Mouse (Mus musculus) heart, adult 2 months (tissue): ENCODE results near the gene Acvr2b. TPM values are rescaled to one million over a fixed set of nuclear protein-coding genes. Genes with fewer than 3 reads are reported as not detected.

Experiments
- DNase-seq, 2 experiments: peaks; one replicate each; pipeline ENCODE4 v3.0.0; 2021
- H3K27ac ChIP-seq: fragments of 200-600 bp; 2 replicates; pipeline ENCODE4 v1.8.1; 2022
- H3K27me3 ChIP-seq: fragments of 200-500 bp; 2 replicates; pipeline ENCODE4 v1.6.1; 2012; ENCODE audit warnings: mild to moderate bottlenecking, low read length, inconsistent platforms, mixed read lengths; ENCODE audit not compliant: control insufficient read depth, insufficient read depth
- H3K36me3 ChIP-seq: fragments of 200-500 bp; 2 replicates; pipeline ENCODE4 v1.6.1; 2012; ENCODE audit warnings: low read length, inconsistent platforms; ENCODE audit not compliant: control insufficient read depth, insufficient read depth
- H3K4me1 ChIP-seq: fragments of 200-500 bp; 2 replicates; pipeline ENCODE4 v1.6.1; 2011; ENCODE audit warnings: low read length; ENCODE audit not compliant: control insufficient read depth, insufficient read depth
- H3K4me3 ChIP-seq: fragments of 200-600 bp; 2 replicates; pipeline ENCODE4 v1.8.1; 2022
- H3K79me2 ChIP-seq: fragments of 200-500 bp; replicated peaks from 2 replicates; pipeline ENCODE4 v1.6.1; 2012; ENCODE audit warnings: mild to moderate bottlenecking, inconsistent platforms, low read length, moderate library complexity, mixed read lengths; ENCODE audit not compliant: control insufficient read depth, insufficient read depth
- H3K9ac ChIP-seq: fragments of 200-500 bp; 2 replicates; pipeline ENCODE4 v1.6.1; 2012; ENCODE audit warnings: low read depth, mild to moderate bottlenecking, control low read depth, inconsistent platforms, low read length, mixed read lengths
- CTCF ChIP-seq: fragments of 200-600 bp; IDR thresholded peaks from 2 replicates; pipeline ENCODE4 v1.8.1; 2022; ENCODE audit warnings: antibody characterized with exemption, mild to moderate bottlenecking, moderate library complexity
- EP300 ChIP-seq: fragments of 200-500 bp; IDR thresholded peaks from 2 replicates; pipeline ENCODE4 v1.6.1; 2011; ENCODE audit warnings: low read depth, low read length, control low read depth; ENCODE audit not compliant: insufficient read depth
- POLR2A ChIP-seq: fragments of 200-500 bp; IDR thresholded peaks from 2 replicates; pipeline ENCODE4 v1.6.1; 2011; ENCODE audit warnings: mild to moderate bottlenecking, low read depth, low read length, control low read depth; ENCODE audit not compliant: insufficient read depth
- WGBS: fragments of 180-500 bp; shearing (Covaris S2); methylation state at CpG from one replicate; pipeline ENCODE4 v1.1.7; 2018; 5-methylcytosine and 5-hydroxymethylcytosine counted together
- intact Hi-C: fragments of 180-260 bp; cut with DNase I; formaldehyde crosslinking; loops from one replicate; pipeline ENCODE4 v1.15.1; 2025
- polyA plus RNA-seq: library from polyadenylated mRNA; depleted of rRNA; stranded (reverse); fragments of >200 nt; gene quantifications from 2 replicates; pipeline ENCODE4 v1.2.3, GENCODE M21; 2012
- total RNA-seq, 2 experiments: library from RNA; stranded (reverse); gene quantifications; 2 replicates each; pipeline ENCODE4 v1.2.3; 2021

The Acvr2b gene
- total and polyA plus RNA-seq, 3 experiments: 2.2 to 6.8 (median 4.6) TPM

DNA sequence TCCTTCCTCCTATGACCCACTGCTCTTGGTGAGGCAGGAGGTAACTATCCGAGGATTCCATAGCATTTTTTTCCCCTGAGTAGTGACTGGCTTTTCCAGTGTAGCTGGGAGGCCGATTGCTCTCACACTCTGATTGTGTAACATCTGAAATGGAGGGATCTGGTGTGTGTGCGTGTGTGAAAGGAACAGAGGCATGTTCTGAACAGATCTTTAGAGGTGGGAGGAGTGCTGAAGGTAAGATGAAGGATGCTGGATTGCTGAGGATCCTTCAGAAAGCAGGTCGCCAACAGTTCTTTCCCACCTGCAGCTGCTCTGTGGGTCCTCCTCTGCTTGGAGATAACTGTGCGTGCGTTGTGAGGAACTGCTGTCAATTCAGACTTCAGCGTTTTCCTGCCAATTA, 567 bp upstream of the Acvr2b start:
- Histone ChIP-seq H3K4me3 (peak overlapping the region; percentile 58), H3K27ac (peak overlapping the region; percentile 81), H3K79me2 (peaks cover 2% of the 10 kb centered on the region; the same call in 1 of the 2 replicates), H3K4me1 (peaks cover 4% of the 10 kb centered on the region), H3K27me3 (no peaks in the 10 kb centered on the region), H3K9ac (peak overlapping the region; percentile 64), H3K36me3 (no peaks in the 10 kb centered on the region)
- intact Hi-C loops: loop anchor here (2.0 to 5.0 kb wide), 3 partner anchors 29 to 59 kb away; partner anchors contain the start of genes Myd88 and Xylb
- TF ChIP-seq POLR2A: no peak
- TF ChIP-seq EP300: no peak
- TF ChIP-seq CTCF: no peak
- no peak for DNase-seq
- WGBS: 1% methylated on average over 7 of the region's 7 CpGs

DNA sequence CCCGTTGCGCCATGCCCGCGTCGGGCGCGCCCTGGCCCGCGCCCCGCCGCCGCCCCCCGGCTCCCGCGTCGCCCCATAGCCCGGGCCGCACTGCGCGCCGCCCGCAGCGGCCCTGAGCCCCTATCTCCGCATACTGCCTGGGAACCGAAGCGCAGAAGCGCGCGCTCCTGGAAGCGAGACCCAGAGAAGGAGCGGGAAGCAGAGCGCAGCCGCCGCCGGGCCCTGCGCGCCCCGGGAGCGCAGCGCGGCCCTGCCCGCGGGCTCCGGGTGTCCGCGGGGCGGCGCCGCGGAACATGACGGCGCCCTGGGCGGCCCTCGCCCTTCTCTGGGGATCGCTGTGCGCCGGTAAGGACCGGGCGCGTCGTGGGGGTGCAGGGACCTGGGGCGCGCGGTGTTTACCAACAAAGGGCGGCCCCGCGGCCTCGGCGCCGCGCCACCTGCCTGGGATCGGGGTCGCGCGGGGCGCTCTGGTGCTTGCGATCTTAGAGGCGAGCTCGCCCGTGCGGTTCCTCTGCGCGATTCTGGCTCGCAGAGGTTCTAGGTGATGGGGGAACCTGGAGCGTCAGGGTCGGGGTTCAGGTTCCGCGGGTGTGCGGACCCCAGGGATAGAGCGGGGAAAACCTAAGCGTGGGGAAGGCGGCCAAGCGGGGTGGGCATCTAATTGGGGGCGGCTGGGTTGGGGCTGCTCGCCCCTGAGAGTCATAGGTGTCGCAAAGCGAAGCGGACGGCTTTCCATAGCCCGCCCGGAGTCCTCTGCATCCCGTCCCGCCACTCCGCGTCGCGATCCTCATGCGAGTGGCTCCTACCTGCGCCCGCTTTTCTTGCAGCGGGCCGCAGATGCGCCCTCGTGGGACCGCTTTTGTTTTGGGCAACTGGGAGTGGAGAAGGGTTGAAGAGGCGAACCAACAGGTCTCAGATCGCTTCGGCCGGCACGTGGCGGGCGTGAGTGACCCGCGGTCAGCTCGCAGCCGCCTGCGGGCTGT, 626 bp downstream of the Acvr2b start:
- intact Hi-C loops: loop anchor here (5.0 kb wide), 1 partner anchor 60 kb away; the partner anchor contains the start of gene Myd88
- peak overlapping the region; percentile 88 for H3K4me3 ChIP-seq
- H3K36me3 ChIP-seq: no peaks in the 10 kb centered on the region
- peaks cover 6% of the 10 kb centered on the region for H3K4me1 ChIP-seq
- WGBS: under 1% methylated on average over 127 of the region's 127 CpGs
- no peaks in the 10 kb centered on the region for H3K27me3 ChIP-seq
- H3K9ac ChIP-seq: peak overlapping the region; percentile 90
- TF ChIP-seq CTCF (no peak), POLR2A (no peak), EP300 (no peak)
- peaks cover 2% of the 10 kb centered on the region; the same call in 1 of the 2 replicates for H3K79me2 ChIP-seq
- H3K27ac ChIP-seq: peak overlapping the region; percentile 90
- DNase-seq: peak; percentile 73 to 75

DNA sequence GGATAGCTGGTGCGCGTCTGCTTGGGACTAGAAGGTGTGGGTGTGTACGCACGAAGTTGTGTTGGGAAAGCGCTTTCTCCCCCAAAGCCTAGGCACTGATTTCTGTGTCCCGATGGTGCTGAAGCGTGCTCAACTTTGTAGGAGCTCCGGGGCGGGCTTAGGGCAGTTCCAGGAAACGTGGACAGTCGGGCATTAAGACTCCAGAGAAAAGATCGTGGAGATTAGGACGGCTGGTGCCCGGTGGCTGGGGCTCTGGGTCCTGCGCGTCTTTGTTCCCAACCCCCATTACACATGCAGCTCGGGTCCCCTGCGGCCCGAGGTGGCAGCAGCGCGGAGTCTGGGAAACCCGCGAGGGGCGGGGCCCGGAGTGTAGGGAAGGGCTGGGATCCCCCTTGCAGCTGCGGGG, 1.3 kb downstream of the Acvr2b start:
- no peak for TF ChIP-seq POLR2A
- peak; percentile 50 to 67 for DNase-seq
- intact Hi-C loops: loop anchor here (5.0 kb wide), 1 partner anchor 61 kb away; the partner anchor contains the start of gene Myd88
- Histone ChIP-seq H3K79me2 (peaks cover 2% of the 10 kb centered on the region; the same call in 1 of the 2 replicates), H3K27ac (peak overlapping the region; percentile 90), H3K9ac (peak overlapping the region; percentile 90), H3K36me3 (no peaks in the 10 kb centered on the region), H3K4me3 (peak overlapping the region; percentile 88), H3K4me1 (peaks cover 6% of the 10 kb centered on the region), H3K27me3 (no peaks in the 10 kb centered on the region)
- WGBS: under 1% methylated on average over 26 of the region's 26 CpGs

DNA sequence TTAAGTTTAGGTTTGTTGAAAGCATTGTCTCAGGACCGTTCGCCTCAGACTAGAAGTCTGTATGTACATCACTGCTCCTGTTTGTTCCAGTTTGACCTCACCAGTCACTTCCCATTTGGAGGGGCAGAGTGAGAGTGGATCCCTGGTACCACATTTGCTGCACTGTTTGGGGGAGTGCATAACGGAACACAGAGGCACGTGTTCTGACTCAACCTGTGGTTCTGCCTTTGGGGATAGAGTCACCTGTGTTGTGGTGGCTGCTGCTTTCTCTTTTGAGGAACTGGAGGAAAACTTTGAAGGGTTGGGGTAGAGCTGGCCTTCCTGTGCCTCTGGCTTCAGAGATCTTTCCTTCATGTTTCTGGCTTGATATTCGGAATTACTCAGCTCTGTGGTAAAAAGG, 2.2 kb downstream of the Acvr2b start:
- Histone ChIP-seq H3K4me3 (no peak overlapping the region), H3K36me3 (no peaks in the 10 kb centered on the region), H3K27me3 (no peaks in the 10 kb centered on the region), H3K9ac (no peak overlapping the region), H3K27ac (no peak overlapping the region), H3K4me1 (peaks cover 13% of the 10 kb centered on the region), H3K79me2 (peaks cover 2% of the 10 kb centered on the region; the same call in 1 of the 2 replicates)
- WGBS: 91% methylated on average over 5 of the region's 5 CpGs
- intact Hi-C loops: loop anchor here (5.0 kb wide), 1 partner anchor 62 kb away; the partner anchor contains the start of gene Myd88
- no peak for DNase-seq
- TF ChIP-seq CTCF (no peak), POLR2A (no peak)

DNA sequence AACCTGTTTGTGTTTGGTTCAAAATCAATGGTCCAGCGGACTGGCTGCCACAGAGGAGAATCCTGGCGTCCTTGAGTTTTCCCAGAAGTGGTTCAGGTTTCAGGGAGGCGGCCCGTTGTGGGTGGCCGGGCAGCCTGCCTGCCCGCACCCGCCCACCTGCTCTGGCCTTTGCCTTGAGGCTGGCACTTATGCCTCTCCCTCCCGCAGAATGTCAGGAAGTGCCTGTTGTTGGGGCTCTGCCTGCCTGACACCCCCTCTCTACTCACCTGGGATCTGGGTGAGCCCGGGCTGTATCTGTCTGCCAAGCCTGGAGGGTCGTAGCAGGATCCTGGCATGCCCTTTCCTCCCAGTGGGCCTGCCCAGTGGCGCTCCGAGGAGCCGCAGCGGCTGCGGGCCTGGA, 6.0 kb downstream of the Acvr2b start:
- Histone ChIP-seq H3K9ac (no peak overlapping the region), H3K27ac (no peak overlapping the region; the same call in 1 of the 2 replicates), H3K4me1 (peaks cover 15% of the 10 kb centered on the region), H3K27me3 (no peaks in the 10 kb centered on the region), H3K36me3 (no peaks in the 10 kb centered on the region), H3K4me3 (no peak overlapping the region), H3K79me2 (peaks cover 2% of the 10 kb centered on the region; the same call in 1 of the 2 replicates)
- WGBS: 64% methylated on average over 15 of the region's 15 CpGs
- intact Hi-C loops: no loop called here
- DNase-seq: no peak
- TF ChIP-seq EP300 (no peak), CTCF (no peak), POLR2A (no peak)
